Mouse (Mus musculus): ENCODE results near the gene Mycbp2.

GRCm38 (mm10) chr14:103222356-103222755 is 124.3 kb downstream of the Mycbp2 start:
- TF ChIP-seq POLR2A (IDR thresholded peaks at IDR 0.05; ENCODE audit: borderline replicate concordance, low read depth, low read length) (no peak), CTCF (IDR thresholded peaks at IDR 0.05; ENCODE audit: low read depth, low read length) (no peak)

All from bone marrow macrophage, adult 2 months (primary cell).